9 mouse cellular contexts compared by ENCODE assay signal in the genomic region with DNA sequence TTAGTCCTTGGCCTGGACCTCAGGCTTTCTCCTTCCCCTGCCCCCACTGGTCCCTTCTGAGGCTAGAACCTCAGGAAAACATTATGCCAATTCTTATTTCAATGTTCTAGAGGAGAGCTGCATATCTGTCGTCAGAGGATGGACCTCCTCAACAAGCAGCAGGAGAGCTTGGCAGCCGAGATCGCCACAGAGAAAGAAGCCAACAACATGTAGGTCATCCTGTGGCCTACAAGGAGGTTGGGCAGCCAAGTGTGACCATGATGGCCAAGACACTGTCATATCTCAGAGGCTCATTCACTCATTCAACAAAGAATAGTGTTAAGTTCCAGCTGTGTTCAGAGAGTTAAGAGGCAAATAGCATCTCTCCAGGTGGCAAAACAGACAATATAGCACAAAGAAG.
"Had no signal": no experiment of that assay in that cellular context is flagged by ENCODE, and none has a peak within 500 bp of the region (broad histone marks: within the 10 kb centered on the region; RNA-seq: fewer than 3 reads in every experiment).

No protein-coding gene starts in this region.

- DNase-seq: kidney, postnatal 25 days; layer of hippocampus, adult 9-11 months; layer of hippocampus, postnatal 36 days; liver; lung, adult 18-20 months; right cerebral cortex, adult 18-20 months; right cerebral cortex, postnatal 25 days; thymus, adult 2 months; thymus, postnatal 25 days had no signal
